Mouse (Mus musculus) 416B (cell line): ENCODE measurements at regions not wholly inside any gene's neighbourhood (a gene's known extent, or its start where the extent isn't known, plus 50 kb on each side); places are given as distances from the start of the nearest gene placed in this dataset.

Experiments used
- DNase-seq: peaks from one replicate; pipeline ENCODE4 v3.0.0; 2011; ENCODE audit warnings: low read depth

DNA sequence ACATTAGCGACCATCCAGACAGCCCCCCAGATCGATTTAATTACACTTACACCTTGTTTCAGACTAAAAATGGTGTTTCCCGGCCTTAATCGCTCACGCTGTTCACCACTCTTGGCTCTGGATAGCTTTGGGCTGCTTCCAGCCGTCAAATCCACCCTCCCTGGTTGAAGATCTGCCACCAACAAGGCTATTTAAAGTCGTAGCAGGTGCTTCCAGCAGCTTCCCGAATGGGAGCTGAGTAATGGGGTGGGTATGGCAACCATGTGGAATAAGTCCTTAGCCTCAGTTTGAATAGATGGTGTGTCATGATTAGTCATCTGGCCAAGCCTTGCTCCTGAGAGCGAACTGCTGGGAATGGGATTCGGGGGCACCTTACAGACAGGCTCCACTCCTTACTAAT is 312.8 kb upstream of the 4931429L15Rik start:
- DNase-seq: no peak

DNA sequence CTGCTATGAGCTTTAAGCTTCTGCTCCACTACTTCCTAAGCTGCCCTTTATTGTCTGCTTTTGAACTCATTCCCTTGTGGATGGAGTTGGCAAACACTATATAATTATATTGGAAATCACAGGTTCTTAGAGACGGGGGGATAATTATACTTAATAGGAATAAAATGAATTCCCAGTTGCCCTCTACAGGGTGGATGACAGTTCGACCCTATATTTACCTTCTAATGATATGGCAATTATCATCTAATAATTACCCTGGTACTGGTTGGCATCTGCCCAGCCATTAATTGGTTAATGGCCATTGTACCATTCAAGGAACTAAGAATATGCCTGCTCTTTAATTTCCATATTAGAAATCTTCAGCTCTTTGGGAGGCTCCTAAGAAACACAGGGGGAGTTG is 302.5 kb upstream of the 4931429L15Rik start:
- no peak for DNase-seq

DNA sequence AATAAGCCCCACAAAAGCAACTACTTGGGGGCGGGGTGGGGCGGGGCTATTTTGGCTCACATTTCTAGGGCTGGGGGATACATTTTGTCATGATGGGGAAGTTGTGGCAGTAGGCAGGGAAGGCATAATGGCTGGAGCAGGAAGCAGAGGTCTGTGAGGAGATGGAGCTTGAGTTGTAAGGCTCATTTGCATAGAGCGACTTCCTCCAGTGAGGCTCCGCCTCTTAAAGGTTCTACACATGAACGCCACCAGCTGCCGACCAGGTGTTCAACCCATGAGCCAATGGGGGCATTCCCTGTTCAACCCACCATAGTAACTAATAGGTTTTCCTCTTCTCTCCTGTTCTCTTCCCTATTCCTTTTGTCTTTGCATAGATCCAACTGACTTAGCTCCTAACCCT is 302.1 kb upstream of the 4931429L15Rik start:
- DNase-seq: no peak

DNA sequence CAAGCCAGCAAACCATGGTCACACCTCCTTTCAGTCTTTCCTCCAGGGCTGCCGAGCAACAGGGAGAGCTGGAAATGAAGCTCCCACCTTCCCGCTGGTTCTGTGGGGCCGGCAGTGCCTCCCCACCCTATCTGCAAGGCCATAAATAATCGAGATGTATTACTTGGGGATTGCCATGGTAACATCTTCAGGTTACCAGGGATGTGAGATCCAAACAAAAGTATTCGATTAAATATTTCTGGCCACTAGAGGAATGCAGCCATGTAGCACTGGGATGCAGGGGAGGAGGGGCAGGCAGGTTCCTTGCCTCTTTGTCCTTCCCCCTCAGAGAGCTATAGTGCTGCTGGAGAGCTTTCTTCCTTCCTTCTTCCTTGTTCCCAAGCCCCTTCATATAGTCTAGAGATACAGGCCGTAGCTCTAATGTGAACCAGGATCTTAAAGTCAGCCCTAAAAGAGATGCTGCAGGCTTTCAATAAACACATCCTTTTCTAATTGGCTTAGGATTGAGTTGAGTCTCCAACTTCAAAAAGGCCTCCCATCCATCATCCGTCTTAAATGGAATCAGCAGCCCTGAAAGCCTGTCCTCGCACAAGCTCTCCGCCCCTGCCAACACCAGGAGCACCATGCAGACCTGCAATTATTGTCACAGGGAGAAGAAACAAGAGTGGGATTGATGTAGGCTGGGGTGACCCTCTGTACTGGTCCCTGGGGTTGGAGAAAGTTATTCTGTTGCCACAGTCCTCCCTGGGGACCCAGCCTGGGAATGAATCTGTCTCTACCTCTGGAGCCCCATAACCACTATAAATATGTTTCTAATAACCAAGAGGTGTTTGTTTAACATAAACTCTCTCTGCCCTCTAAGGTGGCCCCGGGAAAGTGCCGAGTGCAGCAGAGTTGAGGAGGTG is 290.6 kb upstream of the 4931429L15Rik start:
- no peak for DNase-seq

DNA sequence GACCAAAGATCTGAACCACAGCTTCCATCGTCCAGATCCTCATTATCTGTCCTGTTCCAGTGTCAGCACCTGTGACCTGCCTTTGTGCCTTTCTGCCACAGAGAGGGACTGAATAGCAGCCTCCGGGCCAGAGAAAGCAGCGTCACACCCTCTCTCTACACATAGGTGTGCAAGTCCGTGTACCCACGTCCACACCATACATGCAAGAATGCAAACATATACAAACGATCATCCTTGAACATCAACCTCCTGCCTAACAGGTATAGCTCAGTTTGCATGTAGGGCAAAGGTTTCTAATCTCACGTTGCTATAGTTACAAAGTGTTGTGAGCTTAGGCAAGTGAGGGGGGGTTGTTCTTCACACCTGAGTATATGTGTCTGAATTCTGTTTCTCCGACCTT is 288.9 kb upstream of the 4931429L15Rik start:
- no peak for DNase-seq

DNA sequence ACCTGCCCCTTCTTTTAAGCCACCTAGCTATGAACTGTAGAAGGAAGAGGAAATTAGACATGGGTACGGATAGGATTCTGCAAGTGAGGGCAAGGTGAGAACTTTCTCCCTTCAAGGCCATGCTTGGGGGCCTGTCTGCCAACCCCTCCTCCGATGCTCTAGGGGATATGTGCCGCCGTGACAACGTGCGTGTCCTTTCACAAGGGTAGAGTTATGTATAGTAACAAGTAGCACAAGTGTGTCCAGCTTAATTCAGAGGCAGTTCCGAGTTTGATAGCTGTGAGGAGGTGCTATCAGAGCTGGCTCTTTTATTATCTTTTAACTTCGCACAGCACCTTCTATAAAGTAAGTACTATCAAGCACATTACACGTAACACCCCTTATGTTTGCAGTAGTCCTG is 281.0 kb upstream of the 4931429L15Rik start:
- no peak for DNase-seq

DNA sequence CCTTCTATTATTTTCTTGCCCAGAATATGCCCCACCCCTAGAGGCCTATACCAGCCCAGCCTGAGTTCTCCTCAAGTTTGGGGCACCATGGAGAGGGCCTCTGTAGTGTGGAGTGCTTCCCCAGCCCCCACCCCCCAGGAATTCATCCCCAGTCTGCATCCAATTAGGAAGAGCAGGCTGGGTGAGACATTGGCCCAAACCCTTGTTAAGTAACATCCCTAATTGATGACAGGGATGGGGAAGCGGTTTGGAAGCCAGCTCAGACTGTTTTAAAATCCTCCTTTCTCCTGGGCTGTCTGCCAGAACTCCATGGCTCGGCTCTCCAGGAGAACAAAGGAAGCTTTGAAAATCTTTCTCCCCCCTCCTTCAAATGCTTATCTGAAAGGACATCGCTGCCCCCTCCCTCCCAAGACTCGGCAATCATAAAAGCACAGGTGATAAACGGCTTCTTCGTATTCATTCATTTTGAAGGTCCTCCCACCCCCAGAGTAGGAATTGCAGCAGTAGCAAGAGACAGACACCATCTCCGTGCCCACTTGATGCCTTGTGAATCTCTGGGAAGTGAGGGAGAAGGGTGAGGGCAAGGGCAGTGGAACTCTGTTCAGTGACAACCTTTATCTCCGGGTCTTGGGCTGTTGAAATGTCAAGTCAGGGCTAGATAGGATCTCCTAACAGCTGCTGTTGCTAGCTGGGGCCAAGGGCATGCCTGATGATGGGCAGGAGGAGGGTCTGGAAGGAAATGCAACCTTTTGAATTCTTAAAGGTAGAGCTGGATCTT is 280.3 kb upstream of the 4931429L15Rik start:
- no peak for DNase-seq

DNA sequence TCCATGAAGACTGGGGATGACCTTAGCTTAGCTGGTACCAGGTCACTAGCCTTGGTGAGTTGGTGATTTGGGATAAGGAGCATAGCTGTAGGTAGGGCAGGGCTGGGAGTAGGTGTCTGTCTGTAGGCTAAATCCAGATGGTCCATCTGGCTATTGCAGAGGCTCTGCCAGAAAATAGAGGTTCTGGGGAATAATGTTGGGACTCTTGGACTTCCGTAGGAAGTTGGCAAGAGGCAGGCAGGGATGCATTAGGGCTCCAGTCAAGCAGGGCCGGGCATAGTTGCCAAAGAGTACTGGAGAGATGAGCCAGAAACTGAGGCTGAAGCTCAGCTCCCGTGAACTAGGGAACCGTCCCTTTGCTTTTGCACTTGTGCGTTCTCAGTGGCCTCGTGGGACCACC is 278.7 kb upstream of the 4931429L15Rik start:
- DNase-seq: no peak

DNA sequence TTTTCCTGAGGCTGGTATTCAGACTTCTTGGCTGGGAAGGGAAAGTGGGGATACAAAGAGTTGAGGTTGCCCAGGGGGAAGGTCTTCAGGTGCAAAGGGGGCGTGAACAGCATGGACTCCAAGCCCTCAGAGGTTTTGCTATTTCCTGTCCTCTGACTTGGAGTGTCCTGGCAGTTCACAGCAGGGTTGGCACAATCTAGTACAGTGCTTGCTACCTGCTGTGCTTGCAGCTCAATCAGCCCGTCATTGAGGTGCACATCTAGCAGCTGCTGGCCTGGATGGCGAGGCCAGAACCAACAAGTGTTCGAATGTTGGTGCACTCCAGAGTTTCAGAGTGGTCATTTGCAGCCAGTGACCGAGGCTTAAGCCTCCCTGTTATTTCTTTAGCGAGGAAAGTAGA is 273.7 kb upstream of the 4931429L15Rik start:
- DNase-seq: no peak

DNA sequence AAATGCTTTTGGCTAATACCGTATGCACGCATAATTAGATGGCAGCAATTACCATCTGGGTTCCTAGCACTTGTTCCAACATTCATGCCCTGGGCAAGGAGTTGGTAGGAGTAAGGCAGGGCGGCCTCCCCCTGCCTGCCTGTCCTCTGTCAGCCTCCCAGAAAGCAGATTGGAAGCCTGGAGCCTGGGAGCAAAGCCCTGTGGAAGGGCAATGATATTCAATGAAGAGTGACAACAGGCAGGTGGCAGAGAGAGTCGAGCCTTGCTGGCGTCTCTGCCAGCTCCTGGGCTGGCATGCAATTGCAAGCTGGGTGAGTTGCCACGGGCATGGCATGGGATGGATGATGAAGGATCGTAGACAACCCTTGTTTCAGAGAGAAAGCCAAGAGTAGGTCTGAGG is 273.1 kb upstream of the 4931429L15Rik start:
- no peak for DNase-seq

DNA sequence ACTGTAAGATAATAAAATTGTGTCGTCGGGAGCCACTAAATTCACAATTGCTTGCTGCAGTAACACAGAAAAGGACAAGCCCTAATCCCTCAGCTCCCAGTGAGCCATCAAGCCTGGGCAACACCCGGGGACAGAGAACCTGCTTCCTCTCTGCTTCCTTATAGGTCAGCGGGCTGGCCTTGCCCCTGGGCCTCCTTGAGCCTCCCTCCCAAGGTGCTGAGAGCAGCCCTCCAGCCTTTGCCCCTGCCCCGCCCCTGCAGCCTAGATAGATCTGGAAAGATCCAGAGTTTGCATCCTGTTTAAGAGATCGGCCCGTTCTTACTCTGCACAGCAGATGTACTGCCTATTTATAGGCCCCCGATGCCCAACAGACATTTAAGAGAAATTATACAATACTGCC is 267.0 kb upstream of the 4931429L15Rik start:
- no peak for DNase-seq

DNA sequence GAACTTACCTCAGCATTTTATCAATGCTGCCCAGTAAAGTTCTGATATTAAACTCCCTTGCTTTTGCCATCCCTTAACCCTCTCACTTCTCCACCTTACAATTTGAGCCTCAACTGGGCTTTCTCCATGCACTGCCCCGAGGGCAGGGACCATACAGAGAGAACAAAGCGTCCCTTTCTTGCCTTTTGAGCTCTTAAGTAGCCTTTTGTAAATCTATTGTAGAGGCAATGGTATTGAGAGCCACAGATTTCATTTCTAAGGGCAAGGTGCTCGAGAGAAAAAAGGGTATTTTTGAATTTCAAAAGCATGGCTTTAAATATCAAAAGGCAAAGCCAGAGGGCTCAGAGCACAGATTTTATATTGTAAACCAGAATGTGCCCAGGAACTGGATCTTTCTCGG is 262.1 kb upstream of the 4931429L15Rik start:
- no peak for DNase-seq

DNA sequence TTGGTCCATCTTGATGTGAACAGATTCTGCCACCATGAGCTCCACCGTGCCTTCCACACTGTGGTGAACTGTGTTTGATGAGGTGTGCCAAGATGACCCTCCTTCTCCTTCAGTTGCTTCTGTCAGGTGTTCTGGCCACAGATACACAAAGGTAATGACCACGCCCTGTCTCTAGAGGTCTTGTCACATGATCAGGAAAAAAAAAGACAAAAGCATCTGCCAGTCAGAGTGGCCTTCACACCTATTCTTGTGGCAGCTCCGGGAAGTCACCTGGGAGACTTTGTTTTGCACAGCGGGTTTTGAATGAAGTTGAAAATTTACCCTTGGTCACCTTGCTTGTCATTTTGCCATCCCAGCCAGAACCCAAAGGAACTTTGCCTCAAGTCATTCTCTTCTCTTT is 242.5 kb upstream of the 4931429L15Rik start:
- no peak for DNase-seq

DNA sequence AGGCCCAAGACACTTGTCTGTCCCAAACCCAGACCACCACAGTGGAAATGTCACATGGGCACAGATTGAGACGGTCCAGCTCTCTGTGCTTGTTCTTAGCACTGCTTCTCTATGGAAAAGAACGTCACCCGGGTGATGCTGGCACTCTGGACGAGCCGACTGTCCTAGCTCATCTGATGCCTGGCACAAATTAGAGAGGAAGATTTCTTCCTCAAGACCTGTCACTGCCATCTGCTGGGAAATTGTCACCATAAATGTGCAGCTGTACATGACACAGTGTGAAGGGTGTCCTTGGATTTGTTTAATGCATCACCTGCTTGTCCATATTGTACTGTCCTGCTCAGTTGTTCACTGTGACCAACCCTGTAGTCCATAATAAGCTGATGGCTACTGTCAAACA is 238.7 kb upstream of the 4931429L15Rik start:
- DNase-seq: no peak

DNA sequence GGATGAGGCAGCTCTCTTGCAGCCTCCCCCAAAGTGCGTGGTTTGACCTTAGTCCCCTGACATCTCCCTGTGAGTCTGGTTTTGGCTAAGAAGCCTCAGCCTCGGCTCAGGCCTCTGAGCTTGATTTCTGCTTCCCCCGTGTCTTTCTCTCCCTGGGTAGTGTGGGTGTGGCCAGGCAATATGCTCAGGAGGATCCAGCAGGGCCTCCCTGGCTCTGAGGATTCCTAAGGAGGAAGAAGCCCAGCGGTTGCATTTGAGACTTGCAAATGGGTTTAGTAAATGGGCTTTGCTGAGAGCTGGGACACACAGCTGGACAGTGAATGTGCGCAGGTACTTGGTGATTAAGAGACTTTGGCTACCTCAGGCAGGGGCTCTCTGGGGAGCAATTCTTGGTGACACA is 238.0 kb upstream of the 4931429L15Rik start:
- no peak for DNase-seq

DNA sequence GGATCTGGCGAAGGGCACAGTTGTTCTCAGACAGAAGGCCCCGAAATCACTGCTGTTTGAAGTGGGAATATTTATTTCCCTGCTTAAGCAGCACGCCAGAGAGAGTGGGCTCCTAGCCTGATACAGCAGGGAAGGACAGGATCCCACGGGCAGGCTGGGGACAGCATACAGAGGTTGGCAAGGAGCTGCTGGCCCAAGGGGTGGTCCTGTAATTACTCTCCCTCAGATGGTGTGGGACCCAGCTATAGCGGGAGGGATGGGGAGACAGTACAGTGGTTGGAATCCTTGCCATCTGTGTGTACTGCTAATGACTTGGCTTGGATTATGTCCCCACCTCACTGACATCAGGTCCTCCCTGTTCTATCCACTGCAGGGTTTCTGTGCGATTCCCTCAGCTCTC is 235.4 kb upstream of the 4931429L15Rik start:
- no peak for DNase-seq

DNA sequence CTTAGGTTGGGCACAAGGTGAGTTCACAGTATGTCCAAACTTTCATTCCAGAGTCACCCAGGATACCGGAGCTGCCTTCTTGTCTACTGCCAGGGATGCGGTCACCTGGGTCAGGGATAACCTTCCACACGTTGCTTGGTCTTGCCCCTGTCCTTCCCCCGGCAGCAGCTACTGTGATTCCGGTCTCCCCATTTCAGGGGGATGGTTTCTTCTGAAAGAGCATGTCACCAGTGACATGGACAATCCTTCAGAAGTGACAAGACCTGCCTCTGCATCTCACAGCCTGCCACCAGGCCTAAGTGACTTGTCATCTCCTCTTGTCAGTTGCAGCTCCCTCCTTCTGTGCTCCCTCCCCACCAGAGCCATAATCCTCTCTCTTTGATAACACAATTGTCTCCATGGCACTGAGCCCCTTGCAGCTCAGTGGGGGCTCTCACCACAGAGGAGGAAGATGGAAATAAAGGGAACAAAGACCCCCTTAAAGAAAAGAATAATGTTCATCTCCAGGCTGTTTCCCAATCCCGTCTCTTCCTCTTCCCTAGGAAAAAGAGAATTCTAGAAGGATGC is 234.9 kb upstream of the 4931429L15Rik start:
- no peak for DNase-seq

DNA sequence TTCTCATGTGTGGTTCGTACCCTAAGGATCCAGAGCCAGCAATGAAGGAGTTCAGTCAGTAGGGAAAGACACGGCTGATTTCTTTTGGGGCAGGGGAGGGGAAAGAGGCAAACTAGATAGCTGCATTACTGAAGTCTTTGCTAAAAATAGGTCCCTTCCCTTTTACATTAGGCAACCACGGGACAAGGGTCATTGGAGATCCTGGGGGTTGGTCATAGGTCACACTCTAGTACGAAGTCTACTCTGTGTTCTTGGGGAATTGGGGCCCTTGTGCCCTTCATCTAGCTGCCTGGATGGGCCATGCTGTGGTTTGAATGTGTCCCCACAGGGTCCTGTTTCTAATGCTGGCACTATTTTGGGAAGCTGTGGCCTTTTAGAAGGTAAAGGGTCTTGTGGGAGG is 229.6 kb upstream of the 4931429L15Rik start:
- no peak for DNase-seq

DNA sequence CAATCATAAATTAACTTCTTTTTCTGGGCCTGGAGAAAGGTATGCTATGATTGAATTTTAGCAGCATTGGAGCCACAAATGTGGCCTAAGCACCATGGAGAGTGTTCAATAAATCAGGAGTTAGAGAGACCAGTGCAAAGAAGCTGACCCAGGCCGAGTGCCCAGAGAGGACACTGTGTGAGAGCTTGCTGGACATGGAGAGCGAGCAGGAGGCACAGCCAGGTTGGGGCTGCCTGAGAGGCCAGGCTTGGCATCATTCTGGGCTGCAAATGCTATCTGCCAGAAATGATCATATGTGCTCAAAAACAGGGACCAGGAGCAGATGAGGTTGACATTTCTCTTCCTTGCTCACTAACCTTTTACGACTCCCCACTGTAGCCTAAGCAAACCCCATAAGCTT is 224.5 kb upstream of the 4931429L15Rik start:
- no peak for DNase-seq

DNA sequence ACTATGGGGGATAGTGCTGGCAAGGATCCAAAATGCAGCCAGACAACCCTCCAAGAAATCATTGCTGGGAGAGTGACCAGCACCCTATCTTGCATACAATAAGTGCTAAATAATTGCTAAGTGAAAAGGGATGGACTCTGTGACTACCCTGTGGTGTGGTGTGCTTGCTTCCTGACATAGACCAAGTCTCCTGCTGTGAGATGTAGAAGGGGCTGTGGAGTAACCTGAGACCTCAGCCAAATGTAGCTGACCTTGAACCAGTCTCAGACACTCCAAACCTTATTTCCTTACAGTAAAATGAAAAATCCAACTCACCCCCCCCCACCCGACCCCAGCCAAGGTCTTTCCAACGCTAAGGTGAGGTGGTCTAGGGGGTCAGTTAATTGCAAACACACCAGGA is 221.2 kb upstream of the 4931429L15Rik start:
- no peak for DNase-seq

DNA sequence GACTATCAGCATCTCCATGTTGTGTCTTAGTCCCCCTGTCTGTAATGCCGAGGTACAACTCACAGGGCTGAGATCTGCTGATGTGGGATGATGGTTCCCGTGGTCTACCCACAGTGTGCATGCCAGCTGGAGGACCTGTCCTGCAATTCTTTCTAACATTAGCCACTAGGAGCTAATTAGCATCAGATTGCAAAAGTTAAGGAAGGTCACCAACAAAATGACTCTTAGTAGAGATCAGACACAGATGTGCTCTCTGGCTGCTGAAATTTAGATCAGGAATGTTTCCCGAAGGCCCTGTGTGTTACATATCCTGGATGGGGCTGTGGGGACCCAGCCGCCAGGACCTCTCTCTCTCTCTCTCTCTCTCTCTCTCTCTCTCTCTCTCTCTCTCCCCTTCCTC is 218.8 kb upstream of the 4931429L15Rik start:
- no peak for DNase-seq

DNA sequence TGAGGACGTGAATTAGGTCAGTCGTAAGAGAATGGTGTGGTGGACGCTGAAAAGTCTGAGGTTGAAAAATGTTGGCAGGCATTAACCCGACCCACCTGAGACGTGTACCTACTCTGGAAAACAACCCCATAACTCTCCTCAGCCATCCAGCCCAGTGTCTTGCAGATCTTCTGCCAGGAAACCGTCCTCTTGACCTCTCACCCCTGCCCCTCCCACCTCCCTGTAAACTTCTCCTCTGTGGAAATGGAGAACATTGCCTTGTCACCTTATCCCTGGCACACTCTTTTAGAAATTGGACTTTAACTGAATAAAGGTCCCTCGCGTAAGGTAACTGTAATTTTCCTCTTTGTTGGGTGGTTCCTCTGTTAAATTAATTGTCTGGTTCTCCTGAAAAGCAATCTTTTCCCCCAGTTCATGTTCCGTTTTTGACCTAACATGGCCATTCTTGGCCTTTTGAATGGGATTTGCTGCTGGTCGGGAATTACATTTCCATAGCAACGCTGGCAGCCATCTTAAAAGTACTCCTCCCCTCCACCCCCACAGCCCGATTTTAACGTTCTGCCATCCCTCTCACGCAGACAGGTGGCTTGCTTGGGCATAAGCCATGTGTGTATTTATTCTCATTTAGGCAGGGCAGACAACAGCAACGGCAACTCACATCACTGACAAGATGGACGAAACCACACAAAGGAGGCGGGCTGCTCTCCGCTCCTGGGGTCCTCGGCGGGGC is 196.8 kb upstream of the 4931429L15Rik start:
- DNase-seq: no peak
